Mouse (Mus musculus) lung, postnatal 4 days (tissue): ENCODE measurements around the gene Gm3033.
"Not testable (repeated sequence)": the region's sequence is repeated elsewhere in the genome, so short reads cannot be mapped to it uniquely, and the experiment has no call there.

Experiments
- DNase-seq, 2 experiments: peaks; one replicate each; pipeline ENCODE4 v3.0.0; 2021

The Gm3033 gene

DNA sequence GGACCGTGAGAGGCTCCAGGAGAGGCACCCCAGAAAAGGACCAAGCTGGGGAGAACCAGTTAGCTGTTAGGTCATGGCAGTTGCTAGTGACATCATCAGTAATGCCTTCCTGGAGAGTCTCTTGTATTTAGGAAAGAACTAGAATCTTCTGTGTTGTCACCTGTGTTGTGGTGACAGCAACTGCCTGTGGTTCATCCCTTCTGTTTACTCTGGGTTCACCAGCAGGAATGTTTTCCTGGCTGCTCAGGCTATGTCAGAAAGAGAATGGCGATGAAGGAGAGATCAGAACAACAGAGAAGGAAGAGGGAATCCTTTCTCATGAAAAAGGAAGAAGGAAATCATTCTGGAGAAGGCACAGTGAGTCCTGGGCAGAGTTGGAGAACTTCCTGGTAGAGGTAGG, at the start of gene Gm3033:
TSS of gene Gm3033 (plus strand) at position 301 of the 400 bp plus-strand sequence.
- DNase-seq: not testable (repeated sequence)

DNA sequence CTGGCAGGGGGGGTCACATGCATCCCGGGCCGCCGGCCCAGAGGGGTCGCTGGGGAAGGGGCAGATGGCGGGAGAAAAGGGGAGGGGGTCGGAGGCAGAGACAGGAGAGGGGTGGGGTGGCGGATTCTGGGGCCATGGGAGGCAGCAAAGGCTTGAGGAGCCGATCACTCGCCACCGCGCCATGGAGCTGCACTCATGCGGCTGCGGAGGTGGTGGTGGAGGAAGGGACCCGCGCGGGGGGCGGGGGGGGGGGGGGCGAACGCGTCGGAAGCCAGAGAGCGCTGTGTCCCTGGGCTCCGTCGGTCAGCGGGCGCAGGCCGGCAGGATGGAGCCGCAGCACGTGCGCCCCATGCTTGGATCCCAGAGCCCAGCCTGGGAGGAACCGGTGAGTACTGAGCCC, 36.3 kb upstream of the Gm3033 start, which contains the start of gene Gm3002:
TSS of gene Gm3002 (plus strand) at position 301 of the 400 bp plus-strand sequence.
- not testable (repeated sequence) for DNase-seq

GRCm38 (mm10) chr14:3883872-3884271, 37.8 kb downstream of the Gm3033 start, which contains the start of gene Gm2916:
Gm2916 (plus strand) TSS chr14:3884172.
- DNase-seq: not testable (repeated sequence)
